Mouse (Mus musculus): Measurements from ENCODE around the gene Gtf2i. TPM values are rescaled to one million over a fixed set of nuclear protein-coding genes. Genes with fewer than 3 reads are reported as not detected.

Gtf2i gene
- polyA plus RNA-seq, 1 experiment from 2014 or later = 200 TPM

DNA sequence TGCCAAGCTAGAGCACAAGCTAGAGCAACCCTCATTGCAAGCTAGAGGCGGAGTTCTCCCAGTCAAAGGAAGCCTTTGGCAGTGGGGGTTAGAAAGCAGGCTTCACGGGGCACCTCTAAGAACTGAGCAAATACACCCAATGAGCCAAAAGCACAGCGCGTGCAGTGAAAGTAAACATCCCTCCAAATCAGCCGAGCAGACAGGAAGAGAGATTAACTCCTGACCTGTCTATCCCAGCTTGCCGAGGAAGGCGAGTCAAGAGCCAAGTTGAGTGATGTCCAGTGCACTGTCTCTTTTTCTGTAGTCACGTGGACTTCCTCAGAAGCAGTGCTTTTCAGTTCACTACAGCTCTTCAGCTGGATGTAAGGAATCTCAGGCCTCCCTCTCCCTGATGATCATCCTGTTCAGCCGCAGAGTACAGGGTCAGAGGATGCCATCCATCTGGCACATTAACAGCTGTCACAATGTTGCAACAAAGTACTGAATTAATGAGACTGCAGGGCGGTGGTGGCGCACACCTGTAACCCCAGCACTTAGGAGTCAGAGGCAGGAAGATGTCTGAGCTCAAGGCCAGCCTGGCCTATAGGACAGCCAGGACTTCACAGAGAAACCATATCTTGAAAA lies 104.5 kb downstream of the Gtf2i start:
- DNase-seq (ENCODE audit: low spot score) = no peak
- 74% methylated on average over 11 of the region's 11 CpGs for WGBS
- Histone ChIP-seq H3K4me3 (no peak overlapping the region), H3K27me3 (replicated peaks; ENCODE audit: low read depth, poor library complexity, severe bottlenecking) (no peaks in the 10 kb centered on the region), H3K36me3 (replicated peaks) (peaks cover 14% of the 10 kb centered on the region), H3K27ac (replicated peaks) (no peak overlapping the region), H3K9me3 (0 out of 2 replicates have a peak, but pooled peaks cover 5% of the 10 kb centered on the region), H3K4me1 (peaks cover 7% of the 10 kb centered on the region)

DNA sequence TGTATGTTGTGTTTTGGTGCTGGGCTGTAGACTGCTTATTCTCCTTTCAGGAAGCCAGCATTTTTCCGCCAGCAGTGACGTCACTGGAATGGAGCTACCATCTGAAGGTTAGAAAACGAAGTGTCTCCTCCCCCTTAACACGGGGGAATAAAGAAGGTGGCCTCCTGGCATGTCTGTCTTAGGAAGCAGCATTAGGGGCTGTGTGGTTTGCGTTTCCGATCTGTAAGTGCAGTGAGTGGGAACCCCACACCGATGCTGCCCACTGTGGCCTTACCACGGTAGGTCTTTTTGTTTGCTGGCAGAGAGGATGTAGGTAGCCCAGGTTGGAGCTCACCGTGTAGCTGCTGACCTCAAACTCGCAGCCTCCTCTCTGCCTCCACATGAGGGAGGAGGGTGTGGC lies 107.8 kb downstream of the Gtf2i start:
- 87% methylated on average over 10 of the region's 10 CpGs for WGBS
- Histone ChIP-seq H3K9me3 (0 out of 2 replicates have a peak, but pooled peaks cover 5% of the 10 kb centered on the region), H3K27me3 (replicated peaks; ENCODE audit: low read depth, poor library complexity, severe bottlenecking) (no peaks in the 10 kb centered on the region), H3K4me1 (peaks cover 7% of the 10 kb centered on the region), H3K36me3 (replicated peaks) (peaks cover 25% of the 10 kb centered on the region), H3K4me3 (no peak overlapping the region), H3K27ac (replicated peaks) (no peak overlapping the region)
- no peak for DNase-seq (ENCODE audit: low spot score)

DNA sequence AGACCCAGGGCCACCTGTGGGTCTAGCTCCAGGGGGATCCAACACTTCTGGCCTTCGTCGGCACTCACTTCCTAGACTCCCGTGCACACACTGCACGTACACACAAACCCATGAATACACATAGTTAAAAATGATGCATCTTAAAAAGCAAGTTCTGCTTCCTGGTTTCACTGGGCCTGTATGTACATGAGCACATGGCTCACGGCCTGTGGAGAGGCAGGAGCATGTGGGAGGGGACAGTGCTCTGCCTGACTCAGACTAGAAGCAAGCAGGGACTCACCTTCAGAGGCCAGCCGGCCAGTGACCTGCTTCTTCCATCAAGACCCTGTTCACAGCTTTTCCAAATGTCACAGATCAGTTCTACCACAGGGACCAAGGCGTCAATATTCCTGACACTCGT lies 120.9 kb downstream of the Gtf2i start:
- Histone ChIP-seq H3K36me3 (replicated peaks) (peaks cover 37% of the 10 kb centered on the region), H3K4me3 (no peak overlapping the region), H3K9me3 (no peaks in the 10 kb centered on the region), H3K27ac (replicated peaks) (no peak overlapping the region), H3K4me1 (no peaks in the 10 kb centered on the region), H3K27me3 (replicated peaks; ENCODE audit: low read depth, poor library complexity, severe bottlenecking) (no peaks in the 10 kb centered on the region)
- DNase-seq (ENCODE audit: low spot score) = no peak
- 90% methylated on average over 8 of the region's 8 CpGs for WGBS

DNA sequence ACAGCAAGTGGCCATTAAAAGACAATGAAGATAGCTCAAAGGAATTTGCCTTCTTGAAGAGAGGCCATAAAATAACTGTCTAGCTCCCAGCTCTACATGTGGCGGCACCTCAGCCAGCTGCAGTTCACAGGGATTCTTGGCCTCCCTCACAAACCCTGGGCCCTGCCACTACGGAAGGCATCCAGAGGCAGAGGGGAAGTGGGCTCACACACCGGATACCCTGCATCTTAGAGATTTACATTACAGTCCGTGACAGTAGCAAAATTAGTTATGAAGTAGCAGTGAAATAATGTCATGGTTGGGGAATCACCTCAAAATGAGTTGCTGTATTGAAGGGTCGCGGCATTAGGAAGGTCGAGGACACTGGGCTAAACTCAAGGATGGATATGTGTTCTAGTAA lies 126.0 kb downstream of the Gtf2i start:
- H3K27me3 ChIP-seq (replicated peaks; ENCODE audit: low read depth, poor library complexity, severe bottlenecking) = no peaks in the 10 kb centered on the region
- H3K36me3 ChIP-seq (replicated peaks) = no peaks in the 10 kb centered on the region; the same call in 1 of the 2 replicates
- 90% methylated on average over 7 of the region's 7 CpGs for WGBS
- H3K4me1 ChIP-seq = peaks cover 5% of the 10 kb centered on the region
- no peak overlapping the region for H3K27ac ChIP-seq (replicated peaks)
- no peak overlapping the region for H3K4me3 ChIP-seq
- no peaks in the 10 kb centered on the region for H3K9me3 ChIP-seq
- no peak for DNase-seq (ENCODE audit: low spot score)

Small RNA genes within 50 kb of the gene (microRNA-seq; reads per million reads assigned to microRNA genes)
- not detected for gene Mir3965

Other genes starting within 250 kb of the Gtf2i start
- gene Castor2, start 215.0 kb downstream of the Gtf2i start, polyA plus RNA-seq (2016; fragmentation: Nextera tagmentation; extraction: Ambion mirVana) = 7.6 and 8.9 TPM in 2 replicates
- gene Rcc1l, start 138.0 kb downstream of the Gtf2i start, polyA plus RNA-seq (2016; fragmentation: Nextera tagmentation; extraction: Ambion mirVana) = 41.9 and 42.1 TPM in 2 replicates
- gene Gtf2ird2, start 130.7 kb downstream of the Gtf2i start, polyA plus RNA-seq (2016; fragmentation: Nextera tagmentation; extraction: Ambion mirVana) = 8.1 and 8.5 TPM in 2 replicates
- 1.8 and 2.0 TPM in 2 replicates for gene Ncf1, start 85.1 kb downstream of the Gtf2i start, polyA plus RNA-seq (2016; fragmentation: Nextera tagmentation; extraction: Ambion mirVana)
- gene Gtf2ird1, start 142.0 kb upstream of the Gtf2i start, polyA plus RNA-seq (2016; fragmentation: Nextera tagmentation; extraction: Ambion mirVana) = 114 and 122 TPM in 2 replicates
- gene Clip2, start 237.7 kb upstream of the Gtf2i start, polyA plus RNA-seq (2016; fragmentation: Nextera tagmentation; extraction: Ambion mirVana) = 5.8 and 6.8 TPM in 2 replicates
- 0.10 TPM in 1 of 2 replicates, not detected in the other for gene Syna, start 245.4 kb upstream of the Gtf2i start, polyA plus RNA-seq (2016; fragmentation: Nextera tagmentation; extraction: Ambion mirVana)